Mouse (Mus musculus): ENCODE data around the gene Zdhhc12. TPM values are rescaled to one million over a fixed set of nuclear protein-coding genes. Genes with fewer than 3 reads are reported as not detected.

Gene Zdhhc12
- total RNA-seq, 2 experiments from 2014 or later = 20.7 to 21.5 TPM

- ATAC-seq (replicated peaks; ENCODE audit: poor library complexity, severe bottlenecking) = peak; percentile 75
Measured at GRCm38 (mm10) chr2:30042445-30042844, 51.0 kb downstream of the Zdhhc12 start.

Other genes starting within 250 kb of the Zdhhc12 start
- gene Cercam, start 224.5 kb downstream of the Zdhhc12 start, total RNA-seq (2014; fragmentation: Nextera tagmentation) = 15.2 and 20.0 TPM in 2 replicates
- 4.5 and 6.7 TPM in 2 replicates for gene Cercam, start 224.5 kb downstream of the Zdhhc12 start, total RNA-seq (2017)
- gene Odf2, start 204.4 kb downstream of the Zdhhc12 start, total RNA-seq (2014; fragmentation: Nextera tagmentation) = 56.8 and 92.7 TPM in 2 replicates
- 96.9 and 104 TPM in 2 replicates for gene Odf2, start 204.4 kb downstream of the Zdhhc12 start, total RNA-seq (2017)
- gene Gle1, start 158.2 kb downstream of the Zdhhc12 start, total RNA-seq (2014; fragmentation: Nextera tagmentation) = 36.5 and 38.7 TPM in 2 replicates
- gene Gle1, start 158.2 kb downstream of the Zdhhc12 start, total RNA-seq (2017) = 89.0 and 139 TPM in 2 replicates
- gene Sptan1, start 128.1 kb downstream of the Zdhhc12 start, total RNA-seq (2014; fragmentation: Nextera tagmentation) = 63.5 and 99.0 TPM in 2 replicates
- gene Sptan1, start 128.1 kb downstream of the Zdhhc12 start, total RNA-seq (2017) = 118 and 129 TPM in 2 replicates
- gene Wdr34, start 44.8 kb downstream of the Zdhhc12 start, total RNA-seq (2014; fragmentation: Nextera tagmentation) = 21.9 and 23.1 TPM in 2 replicates
- gene Wdr34, start 44.8 kb downstream of the Zdhhc12 start, total RNA-seq (2017) = 11.5 and 14.1 TPM in 2 replicates
- 415 and 437 TPM in 2 replicates for gene Set, start 36.3 kb downstream of the Zdhhc12 start, total RNA-seq (2014; fragmentation: Nextera tagmentation)
- gene Set, start 36.3 kb downstream of the Zdhhc12 start, total RNA-seq (2017) = 2,035 and 2,054 TPM in 2 replicates
- 10.1 and 13.1 TPM in 2 replicates for gene Pkn3, start 16.0 kb downstream of the Zdhhc12 start, total RNA-seq (2014; fragmentation: Nextera tagmentation)
- gene Pkn3, start 16.0 kb downstream of the Zdhhc12 start, total RNA-seq (2017) = 4.6 and 14.9 TPM in 2 replicates
- 18.3 and 22.7 TPM in 2 replicates for gene Zer1, start 30.9 kb upstream of the Zdhhc12 start, total RNA-seq (2014; fragmentation: Nextera tagmentation)
- gene Zer1, start 30.9 kb upstream of the Zdhhc12 start, total RNA-seq (2017) = 8.5 and 10.6 TPM in 2 replicates
- gene Tbc1d13, start 40.1 kb upstream of the Zdhhc12 start, total RNA-seq (2014; fragmentation: Nextera tagmentation) = 65.9 and 83.5 TPM in 2 replicates
- 42.2 and 49.2 TPM in 2 replicates for gene Tbc1d13, start 40.1 kb upstream of the Zdhhc12 start, total RNA-seq (2017)
- 5.0 and 7.9 TPM in 2 replicates for gene Endog, start 77.8 kb upstream of the Zdhhc12 start, total RNA-seq (2014; fragmentation: Nextera tagmentation)
- gene Endog, start 77.8 kb upstream of the Zdhhc12 start, total RNA-seq (2017) = 3.2 and 8.3 TPM in 2 replicates
- 40.2 and 58.2 TPM in 2 replicates for gene Spout1, start 84.8 kb upstream of the Zdhhc12 start, total RNA-seq (2014; fragmentation: Nextera tagmentation)
- 44.3 and 49.7 TPM in 2 replicates for gene Spout1, start 84.8 kb upstream of the Zdhhc12 start, total RNA-seq (2017)
- gene Kyat1, start 112.2 kb upstream of the Zdhhc12 start, total RNA-seq (2014; fragmentation: Nextera tagmentation) = 2.6 and 12.8 TPM in 2 replicates
- gene Kyat1, start 112.2 kb upstream of the Zdhhc12 start, total RNA-seq (2017) = 4.7 and 8.5 TPM in 2 replicates
- 5.8 and 6.6 TPM in 2 replicates for gene Lrrc8a, start 144.1 kb upstream of the Zdhhc12 start, total RNA-seq (2014; fragmentation: Nextera tagmentation)
- 5.3 and 8.7 TPM in 2 replicates for gene Lrrc8a, start 144.1 kb upstream of the Zdhhc12 start, total RNA-seq (2017)
- gene Gm28035, start 146.9 kb upstream of the Zdhhc12 start, total RNA-seq (2014; fragmentation: Nextera tagmentation) = not detected in 2 replicates
- not detected in 2 replicates for gene Gm28035, start 146.9 kb upstream of the Zdhhc12 start, total RNA-seq (2017)
- gene Phyhd1, start 172.6 kb upstream of the Zdhhc12 start, total RNA-seq (2014; fragmentation: Nextera tagmentation) = 0.99 and 1.2 TPM in 2 replicates
- 0.22 and 1.5 TPM in 2 replicates for gene Phyhd1, start 172.6 kb upstream of the Zdhhc12 start, total RNA-seq (2017)
- 3.1 and 19.1 TPM in 2 replicates for gene Gm28038, start 187.4 kb upstream of the Zdhhc12 start, total RNA-seq (2014; fragmentation: Nextera tagmentation)
- gene Gm28038, start 187.4 kb upstream of the Zdhhc12 start, total RNA-seq (2017) = not detected in 2 replicates
- gene Dolk, start 192.7 kb upstream of the Zdhhc12 start, total RNA-seq (2014; fragmentation: Nextera tagmentation) = 6.1 and 7.5 TPM in 2 replicates
- gene Dolk, start 192.7 kb upstream of the Zdhhc12 start, total RNA-seq (2017) = 12.1 and 15.1 TPM in 2 replicates
- 37.5 and 51.5 TPM in 2 replicates for gene Nup188, start 192.7 kb upstream of the Zdhhc12 start, total RNA-seq (2014; fragmentation: Nextera tagmentation)
- gene Nup188, start 192.7 kb upstream of the Zdhhc12 start, total RNA-seq (2017) = 21.0 and 27.0 TPM in 2 replicates

Measured in granulocyte monocyte progenitor cell, adult 5-6 weeks (primary cell).